Mouse (Mus musculus) thymus, postnatal 4 days (tissue): ENCODE data around the gene Tead1.

Source experiments
- DNase-seq: peaks from one replicate; pipeline ENCODE4 v3.0.0; 2021

Gene Tead1

GRCm38 (mm10) chr7:112686586-112686985, 7.5 kb downstream of the Tead1 start:
- no peak for DNase-seq

- no peak for DNase-seq
Observed at GRCm38 (mm10) chr7:112688425-112689001, 9.4 kb downstream of the Tead1 start.

- no peak for DNase-seq
Observed at GRCm38 (mm10) chr7:112690836-112691781, 12.0 kb downstream of the Tead1 start.

GRCm38 (mm10) chr7:112693566-112693965, 14.4 kb downstream of the Tead1 start:
- DNase-seq = no peak

GRCm38 (mm10) chr7:112696777-112697161, 17.7 kb downstream of the Tead1 start:
- no peak for DNase-seq

GRCm38 (mm10) chr7:112697162-112697841, 18.2 kb downstream of the Tead1 start:
- no peak for DNase-seq

GRCm38 (mm10) chr7:112700082-112700481, 21.0 kb downstream of the Tead1 start:
- DNase-seq = no peak

GRCm38 (mm10) chr7:112703341-112703740, 24.2 kb downstream of the Tead1 start:
- no peak for DNase-seq

GRCm38 (mm10) chr7:112705870-112706269, 26.8 kb downstream of the Tead1 start:
- DNase-seq = no peak

- no peak for DNase-seq
Observed at GRCm38 (mm10) chr7:112706756-112707155, 27.6 kb downstream of the Tead1 start.

GRCm38 (mm10) chr7:112710409-112711107, 31.4 kb downstream of the Tead1 start:
- no peak for DNase-seq

- no peak for DNase-seq
Observed at GRCm38 (mm10) chr7:112711977-112712376, 32.9 kb downstream of the Tead1 start.

GRCm38 (mm10) chr7:112713509-112713908, 34.4 kb downstream of the Tead1 start:
- DNase-seq = no peak

- no peak for DNase-seq
Observed at GRCm38 (mm10) chr7:112714783-112715182, 35.7 kb downstream of the Tead1 start.

- no peak for DNase-seq
Observed at GRCm38 (mm10) chr7:112716701-112717100, 37.6 kb downstream of the Tead1 start.

- DNase-seq = no peak
Observed at GRCm38 (mm10) chr7:112717676-112718075, 38.6 kb downstream of the Tead1 start.

GRCm38 (mm10) chr7:112719394-112720142, 40.5 kb downstream of the Tead1 start:
- DNase-seq = no peak

GRCm38 (mm10) chr7:112720143-112720988, 41.2 kb downstream of the Tead1 start:
- DNase-seq = no peak

- no peak for DNase-seq
Observed at GRCm38 (mm10) chr7:112720989-112721337, 41.8 kb downstream of the Tead1 start.

GRCm38 (mm10) chr7:112721859-112722258, 42.7 kb downstream of the Tead1 start:
- no peak for DNase-seq

- DNase-seq = no peak
Observed at GRCm38 (mm10) chr7:112728399-112728798, 49.3 kb downstream of the Tead1 start.
